Mouse (Mus musculus): ENCODE measurements around the gene Fhdc1.

DNA sequence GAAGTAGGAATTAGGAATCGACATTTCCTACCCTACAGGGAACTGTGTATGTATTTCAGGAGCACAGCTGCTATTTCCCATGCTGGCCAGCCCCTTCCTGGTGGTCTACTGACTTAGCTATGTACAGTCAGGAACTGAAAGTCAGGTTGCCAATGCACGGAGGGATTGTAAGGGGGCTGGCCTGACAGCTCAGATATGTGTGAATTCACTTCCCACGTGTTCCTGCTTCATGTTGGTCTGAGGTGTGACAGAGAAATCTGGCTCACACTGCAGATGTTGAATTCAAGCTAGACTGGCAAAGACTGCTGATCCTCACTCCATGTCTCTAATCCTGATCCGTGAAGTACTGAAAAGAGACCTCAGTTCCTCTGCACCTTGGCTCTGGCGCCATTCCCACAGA lies 57.9 kb downstream of the Fhdc1 start:
- TF ChIP-seq TAL1 (IDR thresholded peaks at IDR 0.05; ENCODE audit: low read length) (no peak), GATA1 (IDR thresholded peaks at IDR 0.05; ENCODE audit: low read length) (no peak)
